ENCODE assay signal across 16 mouse cellular contexts in the genomic region with DNA sequence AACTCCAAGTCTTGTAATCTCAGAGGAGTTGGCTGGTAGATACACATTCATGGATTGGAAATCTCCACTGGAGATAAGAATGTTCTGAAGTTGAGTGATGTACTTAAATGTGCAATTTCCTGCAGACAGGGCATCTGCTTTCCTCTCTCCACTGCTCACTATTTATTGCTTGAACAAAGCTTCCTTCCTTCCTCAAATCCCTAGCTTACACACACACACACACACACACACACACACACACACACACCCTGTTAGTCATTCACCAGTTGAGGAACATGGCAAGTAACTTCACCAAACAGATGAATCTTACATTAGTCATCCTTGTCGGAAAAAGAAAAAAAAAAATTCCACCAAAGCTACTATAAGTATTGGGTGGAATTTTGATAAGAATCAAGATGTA. TPM values are rescaled to one million over a fixed set of nuclear protein-coding genes. Genes with fewer than 3 reads are reported as not detected.
DNase-seq lines count a peak whose midpoint lies in the region; ATAC-seq and TF ChIP-seq lines count a peak whose summit lies in the region.
"Had no signal": no experiment of that assay in that cellular context is flagged by ENCODE, and none has a peak within 500 bp of the region (broad histone marks: within the 10 kb centered on the region; RNA-seq: fewer than 3 reads in every experiment).

No protein-coding gene starts in this region.

- H3K9me3 ChIP-seq in kidney, embryonic 16.5 days (ENCODE audit: low read length), result no peaks in the 10 kb centered on the region
- H3K9me3 ChIP-seq: embryonic facial prominence, embryonic 10.5 days; heart, embryonic 15.5 days had no signal

- H3K4me2 ChIP-seq in kidney, embryonic 16.5 days (replicated peaks; ENCODE audit: low read depth, low read length), result no peak overlapping the region
- H3K4me2 ChIP-seq: heart, embryonic 15.5 days had no signal

- no peak for TF ChIP-seq CTCF in kidney, adult 2 months (conservative IDR thresholded peaks at IDR 0.05; ENCODE audit: insufficient read depth, insufficient read length, low read depth, low read length)
- no peak for TF ChIP-seq CTCF in C2C12 (IDR thresholded peaks at IDR 0.05; ENCODE audit: control insufficient read depth, insufficient read depth, insufficient read length)

- DNase-seq in kidney, adult 2 months, result peak; percentile 29
- DNase-seq in 3134 (ENCODE audit: extremely low read depth, insufficient read length, low spot score), result peak; percentile 75
- DNase-seq in ovary, postnatal 14 days (ENCODE audit: low spot score), result no peak
- DNase-seq in thymus, adult 18-20 months, result no peak
- DNase-seq: cerebellum, adult 2 months; gastrocnemius, postnatal 14 days; liver; lung, postnatal 36 days; retina, postnatal 1 day had no signal

- H3ac ChIP-seq in C2C12 (ENCODE audit: control insufficient read depth, insufficient read length, low read depth), result no peak overlapping the region

- no peak overlapping the region for H3K9ac ChIP-seq in kidney, embryonic 16.5 days (replicated peaks; ENCODE audit: low read length)
- H3K9ac ChIP-seq: heart, embryonic 15.5 days had no signal

- H3K27me3 ChIP-seq in kidney, adult 2 months (replicated peaks; ENCODE audit: control insufficient read depth, insufficient read depth, low read length), result no peaks in the 10 kb centered on the region
- H3K27me3 ChIP-seq in kidney, embryonic 16.5 days (ENCODE audit: insufficient read depth, low read length), result no peaks in the 10 kb centered on the region
- H3K27me3 ChIP-seq in C2C12 (ENCODE audit: control insufficient read depth, insufficient read depth, insufficient read length), result no peaks in the 10 kb centered on the region
- H3K27me3 ChIP-seq: heart, embryonic 15.5 days had no signal

- no peaks in the 10 kb centered on the region for H3K4me1 ChIP-seq in kidney, adult 2 months (ENCODE audit: control insufficient read depth, insufficient read depth, low read length)
- H3K4me1 ChIP-seq in kidney, embryonic 16.5 days (ENCODE audit: insufficient read depth, low read length), result no peaks in the 10 kb centered on the region
- H3K4me1 ChIP-seq: embryonic facial prominence, embryonic 10.5 days; heart, embryonic 15.5 days had no signal

- no peak for TF ChIP-seq POLR2A in kidney, adult 2 months (IDR thresholded peaks at IDR 0.05; ENCODE audit: low read depth, low read length)

- no peaks in the 10 kb centered on the region for H3K79me3 ChIP-seq in C2C12 (ENCODE audit: low read depth)

- no peaks in the 10 kb centered on the region for H3K36me3 ChIP-seq in kidney, adult 2 months (ENCODE audit: control insufficient read depth, insufficient read depth, low read length)
- H3K36me3 ChIP-seq in kidney, embryonic 16.5 days (ENCODE audit: insufficient read depth, low read length), result no peaks in the 10 kb centered on the region
- no peaks in the 10 kb centered on the region for H3K36me3 ChIP-seq in C2C12 (ENCODE audit: control insufficient read depth, insufficient read depth)
- H3K36me3 ChIP-seq: embryonic facial prominence, embryonic 10.5 days; G1E; heart, embryonic 15.5 days had no signal

- no peak for ATAC-seq in kidney, embryonic 16.5 days (ENCODE audit: low FRiP score, low TSS enrichment)
- 0 out of 2 replicates have a peak, but pooled peaks have one; percentile 15 for ATAC-seq in common myeloid progenitor, adult 5-6 weeks (replicated peaks; ENCODE audit: low read depth, poor library complexity, severe bottlenecking)

- WGBS in kidney, adult 2 months, result 66% methylated on average over 1 of the region's 1 CpGs
- WGBS in kidney, embryonic 16.5 days, result 83% methylated on average over 1 of the region's 1 CpGs

- H3K4me3 ChIP-seq in kidney, adult 2 months (ENCODE audit: insufficient read depth, low read depth, low read length), result no peak overlapping the region
- H3K4me3 ChIP-seq in kidney, embryonic 16.5 days (ENCODE audit: low read length), result no peak overlapping the region
- H3K4me3 ChIP-seq in C2C12 (ENCODE audit: insufficient read depth, poor library complexity, severe bottlenecking), result no peak overlapping the region
- H3K4me3 ChIP-seq: embryonic facial prominence, embryonic 10.5 days; heart, embryonic 15.5 days had no signal

- no peak overlapping the region for H3K27ac ChIP-seq in kidney, adult 2 months (ENCODE audit: insufficient read depth, low read depth, low read length)
- no peak overlapping the region for H3K27ac ChIP-seq in kidney, embryonic 16.5 days (ENCODE audit: low read length)
- H3K27ac ChIP-seq: embryonic facial prominence, embryonic 10.5 days; heart, embryonic 15.5 days; kidney, postnatal 0 days had no signal

- H3K79me2 ChIP-seq in C2C12 (ENCODE audit: control insufficient read depth, insufficient read depth), result no peaks in the 10 kb centered on the region

TF ChIP-seq in C2C12, 6 proteins besides CTCF, POLR2A, EP300 and RAD21:
- TF ChIP-seq USF1 (IDR thresholded peaks at IDR 0.05; ENCODE audit: low read depth) (no peak), CEBPB (IDR thresholded peaks at IDR 0.05; ENCODE audit: low read depth) (no peak), MYOG (IDR thresholded peaks at IDR 0.05; ENCODE audit: control insufficient read depth, extremely low read depth, insufficient read length) (no peak), MYOD1 (IDR thresholded peaks at IDR 0.05; ENCODE audit: control insufficient read depth, insufficient read length, low read depth) (no peak), FOSL1 (IDR thresholded peaks at IDR 0.05; ENCODE audit: insufficient read depth, low read length, poor library complexity, severe bottlenecking) (peak; percentile 46)

RNA-seq across cellular contexts. Expression of gene Slc24a3, which starts 8.6 kb away (rescaled TPM):
- polyA plus RNA-seq in kidney, adult 2 months (2012; rRNA removed), result 3.4 and 3.7 TPM in 2 replicates
- 0.66 and 1.0 TPM in 2 replicates for polyA plus RNA-seq in kidney, embryonic 16.5 days (2015; fragmentation: Nextera tagmentation; extraction: Ambion mirVana)
- 0.35 TPM for polyA plus RNA-seq in C2C12 (2012; fragmentation: generic; extraction: Trizol)
- 2.1 and 3.8 TPM in 2 replicates for total RNA-seq in common myeloid progenitor, adult 5-6 weeks (2017)
- polyA plus RNA-seq: G1E had no signal

Comparison
In these comparisons a context has a peak if more than half of its experiments do, and no peak if none do; other contexts are left out.
1. DNase-seq: peak in kidney, adult 2 months (single experiment) and 3134 (single experiment); none in ovary, postnatal 14 days (single experiment) and thymus, adult 18-20 months (0 of 2).